8 mouse cellular contexts compared by ENCODE assay signal in genomic region chr6:100563552-100564341, GRCm38 (mm10).
DNase-seq lines count a peak whose midpoint lies in the region; ATAC-seq and TF ChIP-seq lines count a peak whose summit lies in the region.

No protein-coding gene starts in this region.

- DNase-seq in adrenal gland, postnatal 10 days, result peak; percentile 83
- peak; percentile 67 for DNase-seq in embryo, embryonic 11.5 days (ENCODE audit: low read depth, low spot score)
- peak; percentile 63 to 70 for DNase-seq in heart, adult 18-20 months
- peak; percentile 81 to 92 for DNase-seq in left cerebral cortex, postnatal 14 days (ENCODE audit: low spot score in 2 of 2)
- DNase-seq in right cerebral cortex, postnatal 14 days, result peak; percentile 84
- DNase-seq in adipocyte (ENCODE audit: low spot score), result no peak

- H3K27ac ChIP-seq in intestine, postnatal 0 days (ENCODE audit: low read depth, low read length), result no peak overlapping the region

- H3K4me2 ChIP-seq in intestine, postnatal 0 days (replicated peaks; ENCODE audit: low read depth), result peak overlapping the region; percentile 97

- H3K4me3 ChIP-seq in intestine, postnatal 0 days (ENCODE audit: low read depth, low read length), result peak overlapping the region; percentile 49
- H3K4me3 ChIP-seq in megakaryocyte, embryonic 14.5 days (replicated peaks), result peak overlapping the region; percentile 90

- H3K36me3 ChIP-seq in intestine, postnatal 0 days (ENCODE audit: control insufficient read depth, insufficient read depth), result no peaks in the 10 kb centered on the region
- H3K36me3 ChIP-seq in megakaryocyte, embryonic 14.5 days (replicated peaks; ENCODE audit: low read length), result no peaks in the 10 kb centered on the region

- intact Hi-C loops in left cerebral cortex, postnatal 14 days (cut with DNase I), result loop anchor here (5.0 kb wide), 1 partner anchor 276 kb away; the partner anchor contains the start of gene Rybp

- peaks cover 6% of the 10 kb centered on the region; the same call in 1 of the 2 replicates for H3K4me1 ChIP-seq in intestine, postnatal 0 days (replicated peaks; ENCODE audit: control insufficient read depth, insufficient read depth, low read length)
- peaks cover 17% of the 10 kb centered on the region for H3K4me1 ChIP-seq in megakaryocyte, embryonic 14.5 days

- no peaks in the 10 kb centered on the region for H3K9me3 ChIP-seq in intestine, postnatal 0 days (ENCODE audit: control insufficient read depth)
- H3K9me3 ChIP-seq in megakaryocyte, embryonic 14.5 days, result no peaks in the 10 kb centered on the region

- TF ChIP-seq CTCF in intestine, postnatal 0 days (IDR thresholded peaks at IDR 0.05; ENCODE audit: low read depth), result peak; percentile 81

- ATAC-seq in intestine, postnatal 0 days, result peak; percentile 84

- H3K27me3 ChIP-seq in intestine, postnatal 0 days (replicated peaks; ENCODE audit: control insufficient read depth, insufficient read depth, low read length), result peaks cover 13% of the 10 kb centered on the region; the same call in 1 of the 2 replicates
- peaks cover 80% of the 10 kb centered on the region for H3K27me3 ChIP-seq in megakaryocyte, embryonic 14.5 days (replicated peaks)

- H3K9ac ChIP-seq in intestine, postnatal 0 days (ENCODE audit: low read depth, low read length), result peak overlapping the region; percentile 8

- 8% methylated on average over 38 of the region's 38 CpGs for WGBS in intestine, postnatal 0 days
